Mouse (Mus musculus) adrenal gland, adult (tissue): Measurements from ENCODE around the gene Ccdc170.

Source experiments
- DNase-seq, 2 experiments: peaks; one replicate each; pipeline ENCODE4 v3.0.0; 2022 to 2023; ENCODE audit warnings: low spot score in 1 of 2; ENCODE audit not compliant: inconsistent age in 2 of 2

The Ccdc170 gene

DNA sequence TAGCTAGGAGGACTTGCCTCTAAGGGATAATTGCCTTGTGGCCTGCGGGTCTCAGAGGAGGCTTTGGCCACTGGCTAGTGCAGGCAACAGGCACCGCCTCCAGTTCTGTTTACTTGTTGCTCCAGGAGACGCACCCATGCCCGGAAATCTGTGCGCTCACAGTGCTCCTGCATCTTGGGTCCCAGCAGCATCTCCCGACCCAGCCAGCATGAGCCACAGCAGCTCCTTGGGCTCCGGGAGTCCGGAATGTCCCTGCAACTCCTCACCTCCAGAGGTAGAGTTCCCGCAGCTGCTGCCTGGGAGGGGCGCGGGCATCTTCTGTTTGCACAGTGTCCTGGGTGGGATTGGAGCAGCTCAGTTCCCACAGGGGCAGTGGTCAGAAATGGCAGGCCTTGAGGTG, at the start of gene Ccdc170:
TSS of gene Ccdc170 (plus strand) at position 148 of the 400 bp plus-strand sequence.
- peak in 1 of 2 experiments; percentile 28 for DNase-seq

DNA sequence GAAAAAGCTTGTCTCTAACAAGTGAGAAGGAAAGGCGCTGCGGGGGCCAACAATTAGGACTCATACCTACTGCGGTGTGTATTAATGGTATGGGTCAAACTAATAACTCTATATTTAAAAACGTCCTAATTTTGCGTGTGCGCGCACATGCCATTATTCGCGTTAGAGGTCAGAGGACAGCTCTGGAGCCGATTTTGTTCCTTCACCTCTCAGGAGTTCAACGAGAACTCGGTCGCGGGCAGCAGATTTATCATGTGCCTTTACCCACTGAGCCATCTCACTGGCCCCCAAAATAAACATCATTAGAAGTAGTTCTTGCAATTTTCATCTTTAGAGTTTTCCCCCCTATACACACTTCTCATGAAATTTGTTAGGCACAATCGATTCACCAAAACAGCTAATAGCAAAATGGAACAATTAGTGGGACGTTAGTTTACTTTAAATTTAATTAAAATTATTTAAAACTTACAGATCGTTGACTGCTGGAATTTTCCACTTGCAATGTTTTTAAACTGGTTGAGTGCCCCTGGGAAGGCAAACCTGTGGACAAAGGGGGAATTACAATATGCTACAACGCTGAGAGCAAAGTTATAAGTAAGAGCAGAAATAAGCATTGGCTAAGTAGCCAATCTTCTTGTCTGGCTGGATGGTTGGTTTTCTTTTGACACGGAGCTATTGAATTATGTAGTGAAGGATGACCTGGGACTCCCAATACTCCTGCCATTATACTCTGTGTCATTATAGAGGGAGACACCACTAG, 49.1 kb upstream of the Ccdc170 start:
- DNase-seq = peak in 1 of 2 experiments; percentile 62

DNA sequence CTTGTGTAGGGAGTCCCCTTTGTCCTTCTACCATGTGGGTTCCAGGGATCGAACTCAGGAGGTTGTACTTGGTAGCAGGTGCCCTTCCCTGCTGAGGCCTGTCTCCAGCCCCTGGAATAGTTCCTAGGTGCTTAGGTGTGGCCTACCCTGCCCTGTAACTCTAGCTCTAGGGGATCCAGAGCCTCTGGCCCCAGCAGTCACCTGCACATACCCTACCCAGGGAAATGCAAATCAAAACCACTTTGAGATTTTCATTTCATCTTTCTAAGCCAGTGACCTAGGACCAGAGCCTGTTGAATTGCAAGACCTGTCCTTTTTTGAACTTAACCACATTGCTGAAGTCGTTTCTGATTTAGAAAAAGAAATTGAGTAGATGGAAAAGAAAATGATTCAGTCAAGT, 48.4 kb upstream of the Ccdc170 start:
- DNase-seq = peak in 1 of 2 experiments; percentile 49

DNA sequence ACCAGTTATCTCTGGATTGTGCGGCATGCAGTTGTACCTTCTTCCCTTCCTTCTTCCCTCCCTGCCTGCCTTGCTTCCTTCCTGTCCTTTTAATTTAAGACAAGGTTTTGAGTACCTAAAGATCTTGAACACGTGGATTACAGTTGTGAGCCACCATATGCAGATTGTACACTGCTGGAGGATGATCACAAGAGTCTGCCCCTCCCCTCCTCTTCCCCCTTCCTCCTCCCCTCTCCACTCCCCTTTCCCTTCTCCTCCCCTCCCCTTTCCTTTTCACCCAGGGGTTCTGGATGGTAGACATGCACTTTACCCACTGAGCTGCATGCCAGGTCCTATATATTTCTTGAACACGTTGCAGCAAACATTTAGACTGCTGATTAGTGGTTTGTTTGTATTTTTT, 46.9 kb upstream of the Ccdc170 start:
- no peak for DNase-seq

DNA sequence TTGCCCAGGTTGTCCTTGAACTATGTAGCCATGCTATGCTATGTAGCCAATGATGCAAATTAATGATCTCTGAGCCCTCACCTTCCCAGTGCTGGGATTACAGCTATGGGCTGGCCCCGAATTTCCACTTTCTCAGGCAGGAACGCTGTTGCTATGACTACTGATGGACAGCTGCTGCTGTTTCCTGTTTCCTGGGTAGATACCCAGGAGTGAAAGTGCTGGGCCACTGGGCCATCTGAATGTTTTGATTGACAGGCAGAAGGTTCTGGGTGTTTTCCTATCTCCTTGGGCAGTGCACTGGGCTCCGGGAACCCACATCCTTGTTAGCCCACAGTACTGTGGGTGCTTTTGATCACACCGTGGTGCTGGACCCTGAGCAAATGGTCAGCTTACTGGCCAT, 25.9 kb upstream of the Ccdc170 start:
- no peak for DNase-seq

DNA sequence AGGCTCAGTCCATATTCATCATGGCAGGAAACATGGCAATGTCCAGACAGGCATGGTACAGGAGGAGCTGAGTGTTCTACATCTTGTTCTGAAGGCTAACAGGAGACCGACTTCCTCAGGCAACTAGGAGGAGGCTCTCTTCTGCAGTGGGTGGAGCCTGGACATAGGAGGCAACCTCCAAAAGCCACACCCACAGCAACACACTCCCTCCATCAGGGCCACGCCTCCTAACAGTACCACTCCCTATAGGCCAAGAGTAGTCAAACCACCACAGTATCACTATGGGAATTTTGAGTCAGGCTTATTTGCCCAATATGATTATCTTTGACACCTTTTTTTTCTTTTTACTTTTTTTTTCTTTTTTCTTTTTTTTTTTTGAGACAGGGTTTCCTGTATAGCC, 22.1 kb upstream of the Ccdc170 start:
- DNase-seq = no peak

DNA sequence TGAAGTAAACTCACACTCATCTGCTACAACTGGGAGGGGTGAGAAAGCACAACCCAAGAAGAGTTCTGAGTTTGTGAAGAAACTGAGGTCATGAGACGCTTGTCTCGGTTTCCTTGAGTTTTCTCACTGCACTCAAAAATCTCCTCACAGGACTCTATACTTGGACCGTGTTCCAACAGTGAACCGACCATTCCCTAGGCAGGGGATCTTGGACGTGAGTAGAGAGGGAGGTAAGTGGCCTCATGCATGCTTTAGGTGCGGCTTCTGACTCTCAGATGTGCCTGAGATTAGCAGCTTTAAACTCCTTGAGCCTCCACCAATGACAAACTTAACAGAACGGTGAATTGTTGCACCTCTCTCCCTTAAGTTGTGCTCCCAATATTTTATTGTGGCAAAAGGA, 16.5 kb upstream of the Ccdc170 start:
- DNase-seq = no peak

DNA sequence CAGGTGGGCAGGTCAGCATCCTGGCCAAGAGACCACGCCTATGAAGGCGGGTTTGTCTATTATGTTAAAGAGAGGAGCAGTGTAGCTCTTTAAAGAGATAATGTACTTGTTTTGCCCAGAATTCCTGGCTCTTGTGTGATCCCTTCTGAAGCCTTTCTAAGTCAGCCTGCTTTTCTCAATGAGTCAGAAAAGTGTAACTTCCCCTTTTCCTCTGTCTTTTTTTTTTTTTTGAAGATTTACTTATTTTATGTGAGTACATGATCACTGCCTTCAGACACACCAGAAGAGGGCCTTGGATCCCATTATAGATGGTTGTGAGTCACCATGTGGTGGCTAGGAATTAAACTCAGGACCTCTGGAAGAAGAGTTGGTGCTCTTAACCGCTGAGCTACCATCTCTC, 12.9 kb upstream of the Ccdc170 start:
- no peak for DNase-seq

DNA sequence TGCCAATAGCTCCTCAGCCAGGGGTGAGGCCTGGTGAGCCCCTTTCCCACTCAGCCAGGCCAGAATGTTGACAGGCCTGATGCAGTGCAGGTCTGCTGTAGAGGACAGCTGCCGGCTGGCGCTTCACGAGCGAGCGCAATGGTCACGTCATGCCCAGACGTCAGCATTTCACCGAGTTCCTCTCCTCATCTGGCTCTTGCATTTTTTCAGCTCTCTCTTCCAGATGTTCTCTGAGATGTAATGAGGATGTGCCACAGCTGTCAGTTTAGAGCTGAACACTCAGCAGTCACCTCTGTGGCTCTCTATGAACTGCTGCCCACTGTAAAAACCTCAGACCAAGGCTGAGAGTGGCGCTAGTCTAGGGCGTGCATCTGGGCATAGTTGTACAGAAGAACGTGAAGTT, 8.7 kb upstream of the Ccdc170 start:
- DNase-seq = no peak

DNA sequence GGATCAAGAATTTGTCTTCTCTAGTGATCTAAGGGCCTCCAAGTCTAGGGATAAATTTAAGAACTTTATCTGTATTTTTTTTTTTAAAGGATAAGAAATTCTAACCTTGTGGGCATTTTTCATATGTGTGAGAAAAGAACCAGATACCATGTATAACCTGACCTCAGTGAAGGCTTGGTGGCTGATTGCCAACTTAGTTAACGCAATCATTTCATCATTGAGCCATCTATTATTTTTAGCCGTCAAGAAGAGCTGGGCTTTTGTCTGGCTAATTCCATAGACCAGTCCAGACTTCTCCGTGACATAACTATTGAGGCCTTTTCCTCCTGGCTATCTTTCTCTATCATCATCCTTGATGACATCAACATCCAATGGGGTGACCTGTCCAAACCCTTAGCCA, 6.9 kb upstream of the Ccdc170 start:
- peak in 1 of 2 experiments; percentile 61 for DNase-seq

DNA sequence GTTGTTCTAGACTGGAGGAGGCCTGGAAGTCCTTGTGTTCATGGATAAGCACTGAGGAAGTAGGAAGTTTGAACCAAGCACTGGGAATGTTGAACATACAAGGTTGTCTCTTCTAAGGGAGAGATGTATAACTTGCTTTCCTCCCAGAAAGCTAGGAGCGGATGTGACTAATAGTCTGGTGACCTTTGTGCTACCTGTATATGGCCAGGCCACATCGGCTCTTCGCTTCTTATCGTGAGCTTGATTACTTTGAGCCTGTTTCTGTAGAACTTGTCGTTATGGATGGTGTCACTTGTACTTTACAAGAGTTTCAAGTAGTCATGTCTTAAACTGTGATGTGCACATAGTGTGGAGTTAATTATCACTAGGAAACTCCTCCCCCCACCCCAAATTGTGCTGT, 5.7 kb upstream of the Ccdc170 start:
- no peak for DNase-seq

DNA sequence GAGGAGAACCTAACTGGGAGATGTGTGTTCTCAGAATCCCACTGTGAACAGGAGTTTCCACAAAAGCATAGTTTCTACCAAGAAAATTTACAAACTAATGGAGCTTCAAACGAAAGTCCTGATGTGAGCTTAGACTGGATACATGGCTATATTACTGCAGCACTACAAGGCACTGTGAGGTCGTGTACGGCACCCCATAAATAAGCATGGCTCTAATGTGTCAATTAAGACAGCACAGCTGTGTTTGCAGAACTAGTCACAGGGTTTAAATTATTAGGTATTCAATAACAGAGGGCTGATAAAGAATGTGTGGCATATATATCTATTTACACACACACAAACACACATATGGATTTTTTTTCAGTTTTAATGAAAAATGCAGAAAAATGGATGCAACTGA, 1.4 kb upstream of the Ccdc170 start:
- no peak for DNase-seq

DNA sequence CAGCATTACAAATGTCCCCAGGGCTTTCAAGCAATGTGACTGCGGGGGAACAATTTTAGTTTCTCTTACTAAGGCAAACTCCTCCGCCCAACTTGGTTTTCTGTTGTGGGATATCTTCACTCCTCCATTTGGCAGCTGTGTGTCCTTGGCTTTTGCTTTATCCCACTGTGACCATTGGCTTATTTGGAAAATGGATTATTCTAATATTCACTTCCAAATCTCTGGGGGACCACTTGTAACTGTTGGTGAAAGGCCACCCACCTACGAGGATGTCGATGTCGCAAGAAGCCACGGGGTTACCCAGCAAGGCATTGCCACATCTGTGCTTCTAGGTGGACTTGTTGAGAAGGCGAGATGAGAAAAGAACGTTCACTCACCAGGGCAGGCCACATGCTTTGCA, 607 bp upstream of the Ccdc170 start:
- DNase-seq = peak; percentile 5 to 55

DNA sequence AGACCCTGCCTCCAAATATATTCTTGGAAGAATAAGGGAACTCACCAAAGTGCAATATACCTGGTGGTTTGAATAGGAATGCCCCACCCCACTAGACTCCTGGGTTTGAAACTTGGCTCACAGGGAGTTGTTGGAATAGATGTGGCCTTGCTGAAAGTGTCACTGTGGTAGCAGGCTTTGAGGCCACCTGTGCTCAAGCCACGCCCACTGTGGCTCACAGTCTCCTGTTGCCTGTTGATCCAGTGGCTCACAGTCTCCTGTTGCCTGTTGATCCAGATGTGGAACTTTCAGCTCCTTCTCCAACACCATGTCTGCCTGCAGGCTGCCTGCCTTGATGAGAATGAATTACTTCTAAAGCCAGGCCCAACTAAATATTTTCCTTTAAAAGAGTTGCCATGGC, 1.5 kb downstream of the Ccdc170 start:
- no peak for DNase-seq

DNA sequence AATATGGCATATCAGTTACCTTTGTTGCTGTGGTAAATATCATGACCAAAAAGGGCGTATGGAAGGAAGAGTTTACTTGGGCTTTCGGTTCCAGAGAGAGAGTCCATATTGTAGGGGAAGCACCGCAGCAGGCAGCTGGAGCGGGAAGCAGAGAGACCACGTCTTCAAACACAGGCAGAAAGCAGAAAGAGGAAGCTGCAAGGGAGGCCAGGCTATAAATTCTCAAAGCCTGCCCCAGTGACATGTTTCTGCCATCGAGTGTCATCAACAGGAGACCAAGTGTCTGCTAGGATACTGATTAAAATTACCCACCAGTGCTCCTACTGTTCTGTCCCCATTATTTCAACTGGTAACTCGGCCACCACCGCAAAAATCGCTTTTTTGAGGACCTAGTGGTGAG, 2.7 kb downstream of the Ccdc170 start:
- DNase-seq = no peak

DNA sequence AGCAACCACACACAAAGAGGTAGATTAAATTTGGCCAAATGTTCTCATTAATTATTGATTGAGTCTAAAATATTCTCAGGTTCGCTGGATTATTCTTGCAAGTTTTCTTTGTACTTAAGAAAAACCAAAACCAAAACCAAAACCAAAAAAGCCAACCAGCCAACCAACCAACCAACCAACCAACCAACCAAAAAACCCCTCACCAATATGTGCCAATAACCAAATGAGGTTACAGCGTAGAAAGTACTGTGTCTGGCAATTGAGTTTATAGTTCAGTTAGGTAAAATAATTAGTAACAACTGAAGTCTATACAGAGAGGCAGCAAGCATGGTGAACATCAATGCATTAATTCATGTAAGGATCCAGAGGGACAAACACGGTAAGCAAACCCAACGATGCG, 7.6 kb downstream of the Ccdc170 start:
- no peak for DNase-seq

DNA sequence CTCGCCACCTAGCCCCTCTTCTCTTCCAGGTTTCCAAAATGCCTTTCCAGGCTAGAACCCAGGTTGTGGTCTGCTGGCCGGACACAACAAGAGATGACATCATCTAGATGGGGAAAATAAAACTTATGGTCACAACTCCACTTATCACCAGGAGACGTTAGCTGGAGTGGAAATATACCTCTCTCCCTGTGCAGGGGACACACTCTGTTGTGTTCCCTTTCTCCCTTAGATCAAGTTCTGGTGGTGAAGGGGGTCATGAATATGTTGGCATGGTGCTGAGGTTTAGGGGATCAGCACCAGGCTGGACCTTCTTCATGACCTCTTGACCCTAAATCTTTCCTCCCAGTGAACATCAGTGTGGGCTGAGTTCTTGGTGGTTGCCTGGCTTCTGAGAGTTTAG, 9.0 kb downstream of the Ccdc170 start:
- no peak for DNase-seq

DNA sequence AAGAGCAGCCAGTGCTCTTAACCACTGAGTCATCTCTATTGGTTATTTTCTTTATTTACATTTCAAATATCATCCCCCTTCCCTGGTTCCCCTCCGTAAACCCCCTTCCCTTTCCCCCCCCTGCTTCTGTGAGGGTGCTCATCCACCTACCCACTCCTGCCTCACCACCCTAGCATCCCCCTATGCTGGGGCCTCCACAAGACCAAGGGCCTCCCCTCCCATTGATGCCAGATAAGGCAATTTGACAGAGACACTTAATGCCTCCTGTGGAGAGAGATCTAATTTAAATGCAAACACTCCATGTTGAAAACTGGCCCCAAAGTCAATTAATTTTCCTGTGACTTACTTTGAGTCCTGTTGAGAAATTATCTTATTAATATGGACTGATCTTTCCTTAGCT, 9.7 kb downstream of the Ccdc170 start:
- DNase-seq = no peak

DNA sequence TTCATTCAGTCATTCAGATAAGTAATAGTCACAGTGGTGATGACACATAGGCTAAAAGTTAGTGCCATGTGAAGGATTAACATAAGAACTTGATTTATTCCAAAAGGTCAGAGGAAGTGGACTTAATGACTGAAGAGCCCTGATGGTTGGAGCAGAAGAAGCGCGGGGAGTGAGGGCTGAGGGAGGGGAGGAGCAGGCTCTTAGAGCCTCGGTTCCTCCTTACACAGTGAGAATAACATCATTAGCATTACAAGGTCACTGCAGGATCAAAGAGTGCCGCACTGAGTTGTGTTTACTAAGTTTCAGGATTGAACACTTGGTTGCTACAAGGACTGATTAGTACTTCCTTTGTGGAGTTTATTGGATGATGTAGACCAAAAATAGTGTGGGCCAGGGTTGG, 10.6 kb downstream of the Ccdc170 start:
- no peak for DNase-seq

DNA sequence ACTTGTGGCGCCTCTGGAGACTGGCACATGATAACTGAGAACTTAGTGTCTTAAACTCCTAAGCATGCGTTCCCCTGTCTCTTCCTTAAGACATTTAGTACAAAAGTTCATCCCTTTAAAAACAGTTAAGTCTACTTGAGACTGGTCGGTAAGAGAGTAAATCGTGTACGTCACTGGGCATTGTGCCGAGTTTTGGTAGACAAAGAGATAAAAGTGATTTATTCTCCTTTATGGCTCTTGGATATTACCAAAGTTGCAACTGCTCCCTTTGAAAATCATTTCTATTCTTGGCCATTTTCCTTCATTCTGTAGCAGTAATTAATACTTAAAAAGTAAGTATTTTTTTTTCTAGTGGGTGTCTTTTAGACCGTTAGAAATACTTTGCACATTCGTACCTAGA, 20.9 kb downstream of the Ccdc170 start:
- DNase-seq = peak; percentile 14 to 66

DNA sequence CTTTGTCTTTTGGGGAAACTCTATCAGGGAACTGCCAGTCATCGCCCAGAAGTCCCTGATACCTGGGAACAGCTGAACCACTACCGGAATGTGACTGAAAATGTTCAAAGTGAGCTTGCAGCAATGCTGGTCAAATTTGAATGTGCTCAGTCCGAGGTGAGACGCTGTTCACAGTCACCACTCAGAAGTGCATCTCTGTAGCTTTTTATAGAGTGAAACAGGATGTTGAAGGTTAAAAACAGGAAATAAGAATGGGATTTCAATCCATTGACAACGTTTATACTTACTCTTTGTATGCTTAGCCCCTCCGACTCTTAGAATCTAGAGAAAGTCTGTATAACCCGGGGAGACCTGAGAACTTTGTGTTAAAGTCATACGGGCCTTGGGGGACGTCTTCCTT, 30.4 kb downstream of the Ccdc170 start:
- no peak for DNase-seq

DNA sequence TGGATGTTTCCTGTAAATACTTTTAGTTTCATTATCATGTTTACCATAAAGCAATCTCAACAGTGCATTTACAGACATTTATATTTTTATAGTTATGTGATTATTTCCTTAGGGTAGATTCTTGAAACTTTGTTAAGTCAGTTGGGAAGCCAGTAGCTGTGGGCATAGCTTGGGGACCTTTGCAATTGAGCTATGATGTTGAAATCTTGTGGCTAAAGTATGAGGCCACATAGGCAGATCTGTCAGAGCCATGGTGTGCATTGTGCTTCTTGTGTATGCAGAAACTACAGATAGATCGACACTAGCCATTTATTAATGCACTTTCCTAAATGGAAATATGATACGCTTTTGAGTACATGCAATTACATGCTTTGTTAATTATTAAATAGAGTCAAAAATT, 35.3 kb downstream of the Ccdc170 start:
- no peak for DNase-seq

DNA sequence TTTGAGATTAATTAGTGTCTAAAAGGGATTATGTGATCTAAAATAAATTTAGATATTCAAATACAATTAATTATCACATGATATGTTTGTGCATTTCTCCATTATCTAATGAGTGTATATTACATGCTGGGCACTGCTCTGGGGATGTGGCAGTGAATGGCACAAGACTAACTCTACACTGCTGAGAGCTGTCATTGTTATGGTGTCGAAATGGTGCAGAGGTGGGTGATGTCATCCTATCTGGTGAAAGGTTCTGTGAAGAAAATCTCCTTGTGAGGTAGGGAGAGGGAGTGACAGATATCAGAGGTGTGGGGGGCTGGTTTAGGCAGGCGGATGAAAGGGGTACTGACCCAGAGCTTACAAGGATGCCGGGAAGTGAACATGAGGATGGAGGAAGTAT, 37.3 kb downstream of the Ccdc170 start:
- no peak for DNase-seq
